Comparison of ENCODE assay signal across 10 mouse cellular contexts in genomic region chr4:133408006-133408405, GRCm38 (mm10). TPM values are rescaled to one million over a fixed set of nuclear protein-coding genes. Genes with fewer than 3 reads are reported as not detected.
A peak's percentile ranks its signal among the peaks of the same experiment; 100 is the strongest.
DNase-seq lines count a peak whose midpoint lies in the region; ATAC-seq and TF ChIP-seq lines count a peak whose summit lies in the region.
"Had no signal": no experiment of that assay in that cellular context is flagged by ENCODE, and none has a peak within 500 bp of the region (broad histone marks: within the 10 kb centered on the region; RNA-seq: fewer than 3 reads in every experiment).

No protein-coding gene starts in this region.

- no peak for TF ChIP-seq CTCF in kidney, postnatal 0 days (IDR thresholded peaks at IDR 0.05; ENCODE audit: low read depth)
- TF ChIP-seq CTCF in forebrain, postnatal 0 days (IDR thresholded peaks at IDR 0.05; ENCODE audit: low read depth) = no peak

- H3K36me3 ChIP-seq in kidney, postnatal 0 days (ENCODE audit: insufficient read depth, low read length) = 0 out of 2 replicates have a peak, but pooled peaks cover 9% of the 10 kb centered on the region
- H3K36me3 ChIP-seq in forebrain, postnatal 0 days (ENCODE audit: insufficient read depth) = peaks cover 11% of the 10 kb centered on the region

- peak; percentile 61 to 78 for DNase-seq in adrenal gland, adult (ENCODE audit: inconsistent age in 2 of 2, low spot score in 1 of 2)
- no peak for DNase-seq in adrenal gland, adult 8-10 months
- no peak for DNase-seq in kidney, postnatal 0 days (ENCODE audit: low spot score)
- no peak for DNase-seq in kidney, postnatal 4 days
- DNase-seq in forebrain, postnatal 0 days = no peak
- peak; percentile 47 for DNase-seq in lung, postnatal 25 days (ENCODE audit: low spot score)
- no peak for DNase-seq in right cerebral cortex, adult 18-20 months
- no peak for DNase-seq in spleen, adult 18-20 months
- DNase-seq: cerebellum, adult 9-11 months had no signal

- peaks cover 14% of the 10 kb centered on the region for H3K4me1 ChIP-seq in kidney, postnatal 0 days (replicated peaks; ENCODE audit: insufficient read depth, low read length)
- no peaks in the 10 kb centered on the region for H3K4me1 ChIP-seq in forebrain, postnatal 0 days (ENCODE audit: insufficient read depth)

- no peak overlapping the region for H3K4me2 ChIP-seq in kidney, postnatal 0 days (ENCODE audit: low read length)
- no peak overlapping the region for H3K4me2 ChIP-seq in forebrain, postnatal 0 days (ENCODE audit: low read depth)
- H3K4me2 ChIP-seq: liver, embryonic 15.5 days had no signal

- H3K27me3 ChIP-seq in kidney, postnatal 0 days (ENCODE audit: insufficient read depth, low read length) = no peaks in the 10 kb centered on the region
- no peaks in the 10 kb centered on the region for H3K27me3 ChIP-seq in forebrain, postnatal 0 days (ENCODE audit: insufficient read depth, low read length)
- H3K27me3 ChIP-seq: liver, embryonic 15.5 days had no signal

- H3K4me3 ChIP-seq in kidney, postnatal 0 days (replicated peaks; ENCODE audit: low read depth, low read length) = no peak overlapping the region
- H3K4me3 ChIP-seq in forebrain, postnatal 0 days (ENCODE audit: low read depth, low read length) = no peak overlapping the region
- H3K4me3 ChIP-seq: liver, embryonic 15.5 days had no signal

- no peaks in the 10 kb centered on the region for H3K9me3 ChIP-seq in kidney, postnatal 0 days (replicated peaks; ENCODE audit: low read length)
- no peaks in the 10 kb centered on the region for H3K9me3 ChIP-seq in forebrain, postnatal 0 days (ENCODE audit: low read length)
- H3K9me3 ChIP-seq: liver, embryonic 15.5 days had no signal

- WGBS in kidney, postnatal 0 days = 54% methylated on average over 7 of the region's 7 CpGs
- 63% methylated on average over 7 of the region's 7 CpGs for WGBS in forebrain, postnatal 0 days

- no peak for ATAC-seq in kidney, postnatal 0 days (replicated peaks; ENCODE audit: low FRiP score, low read depth)
- peak; percentile 38; the same call in 1 of the 2 replicates for ATAC-seq in forebrain, postnatal 0 days

- no peak overlapping the region for H3K9ac ChIP-seq in kidney, postnatal 0 days (ENCODE audit: low read depth, low read length)
- peak overlapping the region; percentile 2; the same call in 1 of the 2 replicates for H3K9ac ChIP-seq in forebrain, postnatal 0 days
- H3K9ac ChIP-seq: liver, embryonic 15.5 days had no signal

- H3K27ac ChIP-seq in kidney, postnatal 0 days = peak overlapping the region; percentile 36; the same call in 1 of the 2 replicates
- H3K27ac ChIP-seq in forebrain, postnatal 0 days (ENCODE audit: low read depth, low read length) = no peak overlapping the region
- H3K27ac ChIP-seq: liver, embryonic 15.5 days had no signal

RNA-seq across cellular contexts. Expression of gene Slc9a1, which starts 38.5 kb away (rescaled TPM):
- total RNA-seq in adrenal gland, adult 8-10 months (2022) = 10 to 100 TPM; 50.3 to 83.2 (median 63.5) TPM
- polyA plus RNA-seq in kidney, postnatal 0 days (2015; fragmentation: Nextera tagmentation; extraction: Ambion mirVana) = 5.7 and 7.1 TPM in 2 replicates
- 9.7 and 16.0 TPM in 2 replicates for total RNA-seq in forebrain, postnatal 0 days (2014; rRNA removed)
- 7.7 and 10.1 TPM in 2 replicates for polyA plus RNA-seq in forebrain, postnatal 0 days (2015; fragmentation: Nextera tagmentation; extraction: Ambion mirVana)

RNA-seq across cellular contexts. Expression of gene Wdtc1, which starts 54.7 kb away (rescaled TPM):
- total RNA-seq in adrenal gland, adult 8-10 months (2022) = 10 to 100 TPM; 49.0 to 73.2 (median 60.2) TPM
- polyA plus RNA-seq in kidney, postnatal 0 days (2015; fragmentation: Nextera tagmentation; extraction: Ambion mirVana) = 9.9 and 11.2 TPM in 2 replicates
- total RNA-seq in forebrain, postnatal 0 days (2014; rRNA removed) = 35.5 and 43.9 TPM in 2 replicates
- polyA plus RNA-seq in forebrain, postnatal 0 days (2015; fragmentation: Nextera tagmentation; extraction: Ambion mirVana) = 13.0 and 16.3 TPM in 2 replicates

Comparison
In these comparisons a context has a peak if more than half of its experiments do, and no peak if none do; other contexts are left out.
1. DNase-seq: peak in adrenal gland, adult (2 of 2) and lung, postnatal 25 days (single experiment); none in adrenal gland, adult 8-10 months (single experiment), kidney, postnatal 0 days (single experiment), kidney, postnatal 4 days (0 of 2), forebrain, postnatal 0 days (single experiment), right cerebral cortex, adult 18-20 months (single experiment) and spleen, adult 18-20 months (0 of 2).